Mouse (Mus musculus): ENCODE measurements around the gene Cd200r4. TPM values are rescaled to one million over a fixed set of nuclear protein-coding genes. Genes with fewer than 3 reads are reported as not detected.

Gene Cd200r4
- total and polyA plus RNA-seq, 3 experiments = 1.1 to 1.6 TPM; not detected in 1

- Histone ChIP-seq H3K27me3 (ENCODE audit: control insufficient read depth in 1 of 2, insufficient read depth in 2 of 2, low read length in 2 of 2) (no peaks in the 10 kb centered on the region), H3K9me3 (replicated peaks; ENCODE audit: insufficient read depth, low read length) (no peaks in the 10 kb centered on the region), H3K9ac (ENCODE audit: control insufficient read depth, low read depth, low read length, poor library complexity, severe bottlenecking) (peak overlapping the region; percentile 62), H3K4me1 (ENCODE audit: control insufficient read depth in 1 of 2, insufficient read depth in 2 of 2, low read length in 2 of 2) (peaks cover 0 to 7% of the 10 kb centered on the region in 2 experiments; a peak in 2 of 4 replicates), H3K27ac (ENCODE audit: control insufficient read depth, low read depth, low read length) (peak overlapping the region; percentile 64), H3K79me2 (ENCODE audit: control insufficient read depth, insufficient read depth, low read length, poor library complexity) (no peaks in the 10 kb centered on the region), H3K4me3 (ENCODE audit: control insufficient read depth in 1 of 2, insufficient read depth in 1 of 2, low read depth in 2 of 2, low read length in 2 of 2) (peak overlapping the region; percentile 63 to 67), H3K36me3 (ENCODE audit: control insufficient read depth in 1 of 2, insufficient read depth in 2 of 2, low read length in 2 of 2) (peaks cover 0 to 17% of the 10 kb centered on the region in 2 experiments; a peak in 2 of 4 replicates)
- peak; percentile 37 for DNase-seq (ENCODE audit: low read depth, low spot score)
- TF ChIP-seq ZNF384 (IDR thresholded peaks at IDR 0.05; ENCODE audit: low read depth, low read length) (peak; percentile 73), GABPA (IDR thresholded peaks at IDR 0.05; ENCODE audit: low read depth, low read length) (no peak), ZMIZ1 (IDR thresholded peaks at IDR 0.05; ENCODE audit: low read depth, low read length) (no peak), MYC (IDR thresholded peaks at IDR 0.05; ENCODE audit: low read depth, low read length) (no peak), POLR2A (IDR thresholded peaks at IDR 0.05; ENCODE audit: control insufficient read depth in 1 of 2, insufficient read depth in 1 of 2, low read depth in 1 of 2, low read length in 2 of 2, poor library complexity in 1 of 2) (no peak), NELFE (IDR thresholded peaks at IDR 0.05; ENCODE audit: low read depth, low read length) (no peak), MEF2A (IDR thresholded peaks at IDR 0.05; ENCODE audit: extremely low read depth, insufficient replicate concordance, low read depth, low read length, poor library complexity, severe bottlenecking) (no peak)
Measured at GRCm38 (mm10) chr16:44766320-44766892, 45.1 kb upstream of the Cd200r4 start.

- H3K27me3 ChIP-seq (ENCODE audit: control insufficient read depth in 1 of 2, insufficient read depth in 2 of 2, low read length in 2 of 2) = no peaks in the 10 kb centered on the region
- no peak for TF ChIP-seq KAT2A (conservative IDR thresholded peaks at IDR 0.05; ENCODE audit: low read depth, low read length)
- TF ChIP-seq JUND (IDR thresholded peaks at IDR 0.05; ENCODE audit: low read depth, low read length) = no peak
- no peak for TF ChIP-seq CHD1 (IDR thresholded peaks at IDR 0.05; ENCODE audit: low read depth, low read length)
- TF ChIP-seq CTCF (IDR thresholded peaks at IDR 0.05 in 2 of 3, conservative IDR thresholded peaks at IDR 0.05 in 1 of 3; ENCODE audit: control insufficient read depth in 1 of 3, insufficient read depth in 1 of 3, low read depth in 2 of 3, low read length in 3 of 3, poor library complexity in 1 of 3, severe bottlenecking in 1 of 3) = no peak
- no peak for TF ChIP-seq ZC3H11A (IDR thresholded peaks at IDR 0.05; ENCODE audit: low read depth, low read length)
- no peak for TF ChIP-seq MEF2A (IDR thresholded peaks at IDR 0.05; ENCODE audit: extremely low read depth, insufficient replicate concordance, low read depth, low read length, poor library complexity, severe bottlenecking)
- no peak for TF ChIP-seq E2F4 (IDR thresholded peaks at IDR 0.05; ENCODE audit: borderline replicate concordance, low read depth, low read length)
- TF ChIP-seq MYB (IDR thresholded peaks at IDR 0.05; ENCODE audit: low read depth, low read length) = no peak
- no peak for TF ChIP-seq SIN3A (IDR thresholded peaks at IDR 0.05; ENCODE audit: low read length)
- no peak for TF ChIP-seq RCOR1 (IDR thresholded peaks at IDR 0.05; ENCODE audit: low read depth, low read length)
- TF ChIP-seq TCF12 (IDR thresholded peaks at IDR 0.05; ENCODE audit: low read depth, low read length) = no peak
- peaks cover 4 to 9% of the 10 kb centered on the region in 2 experiments for H3K4me1 ChIP-seq (ENCODE audit: control insufficient read depth in 1 of 2, insufficient read depth in 2 of 2, low read length in 2 of 2)
- peak; percentile 65 for DNase-seq (ENCODE audit: low read depth, low spot score)
- peak overlapping the region; percentile 36 to 69 for H3K4me3 ChIP-seq (ENCODE audit: control insufficient read depth in 1 of 2, insufficient read depth in 1 of 2, low read depth in 2 of 2, low read length in 2 of 2)
- peak overlapping the region; percentile 38 for H3K9ac ChIP-seq (ENCODE audit: control insufficient read depth, low read depth, low read length, poor library complexity, severe bottlenecking)
- no peaks in the 10 kb centered on the region for H3K9me3 ChIP-seq (replicated peaks; ENCODE audit: insufficient read depth, low read length)
- no peaks in the 10 kb centered on the region for H3K79me2 ChIP-seq (ENCODE audit: control insufficient read depth, insufficient read depth, low read length, poor library complexity)
- H3K36me3 ChIP-seq (ENCODE audit: control insufficient read depth in 1 of 2, insufficient read depth in 2 of 2, low read length in 2 of 2) = peaks cover 0 to 20% of the 10 kb centered on the region in 2 experiments; a peak in 2 of 4 replicates
- peak overlapping the region; percentile 9; the same call in 1 of the 2 replicates for H3K27ac ChIP-seq (ENCODE audit: control insufficient read depth, low read depth, low read length)
Measured at GRCm38 (mm10) chr16:44767506-44767905, 44.0 kb upstream of the Cd200r4 start.
